Mouse (Mus musculus) colon, adult 2 months (tissue): ENCODE measurements around the gene Olfr1219. TPM values are rescaled to one million over a fixed set of nuclear protein-coding genes. Genes with fewer than 3 reads are reported as not detected.

Source experiments
- polyA plus RNA-seq: library from polyadenylated mRNA; depleted of rRNA; stranded (reverse); fragments of >200 nt; gene quantifications from 2 replicates; pipeline ENCODE4 v1.2.3, GENCODE M21; 2012; rRNA removed

Olfr1219 gene
- not detected in 2 replicates for polyA plus RNA-seq

DNA sequence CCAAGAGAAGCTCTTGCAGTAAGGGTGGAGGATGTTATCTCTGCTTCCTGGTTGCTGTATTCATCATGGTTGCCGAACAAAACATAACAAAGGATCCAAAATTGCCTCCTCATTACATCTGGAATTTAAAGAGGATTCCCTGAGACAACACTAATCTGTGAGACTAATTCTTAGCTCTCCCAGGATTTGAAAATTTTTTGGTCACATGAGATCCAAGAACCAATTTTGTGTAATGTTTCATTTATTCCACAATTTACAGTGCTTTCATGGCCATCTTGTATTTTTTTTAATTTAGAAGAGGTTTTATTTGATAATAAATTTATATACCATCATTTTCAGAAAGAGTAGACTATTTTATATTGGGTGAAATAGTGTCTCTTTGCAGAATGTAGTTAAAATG is at the start of gene Olfr1219:
Gene Olfr1219, minus strand, starts transcription at position 101 of the 400 bp plus-strand sequence.

DNA sequence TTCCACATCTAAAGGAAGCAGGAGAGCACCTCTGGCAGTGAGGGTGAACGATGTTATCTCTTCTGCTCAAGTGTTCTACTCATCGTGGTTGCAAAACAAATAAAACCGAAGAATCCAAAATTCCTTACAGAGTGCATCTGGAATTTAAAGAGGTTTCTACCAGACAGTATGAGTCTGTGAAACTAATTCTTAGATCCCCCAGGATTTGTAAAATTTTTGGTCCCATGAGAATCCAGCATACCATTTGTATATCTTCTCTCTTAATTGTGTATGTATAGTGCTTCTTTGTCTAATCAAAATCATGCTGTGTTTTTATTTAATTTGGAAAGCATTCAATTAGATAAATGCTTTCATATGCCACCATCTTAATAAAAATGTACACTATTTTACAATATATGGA is 49.6 kb upstream of the Olfr1219 start, which contains the start of gene Olfr1222:
Gene Olfr1222, minus strand, starts transcription at position 101 of the 400 bp plus-strand sequence.

DNA sequence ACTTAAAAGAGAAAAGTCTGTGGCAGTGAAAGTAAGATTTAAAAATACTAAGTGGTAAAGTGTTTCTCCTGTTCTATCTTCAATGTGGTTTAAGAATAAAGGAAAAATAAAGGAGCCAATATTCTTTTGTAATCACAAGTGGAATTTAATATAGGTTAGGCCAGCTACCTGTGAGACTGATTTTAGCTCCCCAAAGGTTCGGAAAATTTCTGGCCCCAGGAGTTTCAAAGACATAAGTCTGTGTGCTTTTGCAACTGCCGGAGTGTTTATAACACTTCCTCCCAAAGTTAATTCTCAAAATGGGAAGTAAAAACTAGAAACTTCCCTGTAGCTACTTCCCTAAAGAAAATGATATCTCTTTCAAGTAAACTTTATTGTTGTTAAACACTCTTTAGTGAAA is 33.9 kb upstream of the Olfr1219 start, which contains the start of gene Olfr1221:
Gene Olfr1221, minus strand, starts transcription at position 101 of the 400 bp plus-strand sequence.

DNA sequence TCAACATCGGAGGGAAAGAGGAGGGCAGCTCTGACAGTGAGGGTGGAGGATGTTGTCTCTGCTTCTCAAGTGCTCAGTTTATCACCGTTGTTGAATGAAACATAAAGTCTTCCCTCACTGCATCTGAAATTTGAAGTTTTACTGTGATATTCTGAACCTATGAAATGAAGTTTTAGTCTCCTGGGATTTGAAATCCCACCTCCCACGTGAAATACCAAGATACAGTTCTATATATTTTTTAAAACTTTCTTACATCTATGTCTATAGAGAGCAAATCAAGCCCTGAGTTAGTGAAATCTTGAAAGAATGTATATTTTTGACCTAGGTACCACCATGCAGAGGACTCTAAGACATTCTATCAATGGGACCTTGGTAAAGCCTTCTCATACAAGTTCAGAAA is 23.4 kb upstream of the Olfr1219 start, which contains the start of gene Olfr1220:
Gene Olfr1220, minus strand, starts transcription at position 101 of the 400 bp plus-strand sequence.

DNA sequence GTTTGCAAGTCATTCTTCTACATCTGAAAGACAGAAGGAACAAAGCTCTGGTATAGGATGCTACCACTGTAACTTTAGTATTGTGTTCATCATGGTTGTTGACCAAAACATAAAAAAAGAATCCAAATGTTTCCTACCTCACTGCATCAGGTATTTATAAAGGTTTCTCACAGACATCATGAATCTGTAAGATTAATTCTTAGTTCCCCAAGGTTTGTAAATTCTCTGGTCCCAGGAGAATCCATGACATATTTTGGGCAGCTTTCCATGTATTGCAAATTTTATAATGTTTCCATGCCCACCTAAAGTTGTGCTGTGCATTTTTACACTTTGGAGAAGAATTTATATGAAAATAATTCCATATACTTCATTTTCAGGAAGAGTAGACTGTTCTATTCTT is 22.2 kb downstream of the Olfr1219 start, which contains the start of gene Olfr1218:
Gene Olfr1218, minus strand, starts transcription at position 101 of the 400 bp plus-strand sequence.

DNA sequence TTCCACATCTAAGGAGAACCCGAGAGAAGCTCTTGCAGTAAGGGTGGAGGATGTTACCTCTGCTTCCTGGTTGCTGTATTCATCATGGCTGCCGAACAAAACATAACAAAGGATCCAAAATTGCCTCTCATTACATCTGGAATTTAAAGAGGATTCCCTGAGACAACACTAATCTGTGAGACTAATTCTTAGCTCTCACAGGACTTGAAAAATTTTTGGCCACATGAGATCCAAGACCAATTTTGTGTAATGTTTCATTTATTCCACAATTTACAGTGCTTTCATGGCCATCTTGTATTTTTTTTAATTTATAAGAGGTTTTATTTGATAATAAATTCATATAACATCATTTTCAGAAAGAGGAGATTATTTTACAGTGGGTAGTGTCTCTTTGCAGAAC is 51.3 kb downstream of the Olfr1219 start, which contains the start of gene Olfr1217:
Gene Olfr1217, minus strand, starts transcription at position 101 of the 400 bp plus-strand sequence.

Other genes with a start within 250 kb of the Olfr1219 start
- not detected in 2 replicates for gene Olfr1204, start 234.2 kb downstream of the Olfr1219 start, polyA plus RNA-seq
- not detected in 2 replicates for gene Olfr1206, start 220.3 kb downstream of the Olfr1219 start, polyA plus RNA-seq
- gene Olfr1208, start 181.2 kb downstream of the Olfr1219 start, polyA plus RNA-seq, result not detected in 2 replicates
- not detected in 2 replicates for gene Olfr1209, start 168.4 kb downstream of the Olfr1219 start, polyA plus RNA-seq
- gene Olfr1211, start 145.4 kb downstream of the Olfr1219 start, polyA plus RNA-seq, result not detected in 2 replicates
- not detected in 2 replicates for gene Olfr1212, start 129.5 kb downstream of the Olfr1219 start, polyA plus RNA-seq
- gene Gm13762, start 103.2 kb downstream of the Olfr1219 start, polyA plus RNA-seq, result not detected in 2 replicates
- gene Olfr1214, start 90.9 kb downstream of the Olfr1219 start, polyA plus RNA-seq, result not detected in 2 replicates
- not detected in 2 replicates for gene Olfr1215, start 76.5 kb downstream of the Olfr1219 start, polyA plus RNA-seq
- gene Olfr1216, start 65.2 kb downstream of the Olfr1219 start, polyA plus RNA-seq, result not detected in 2 replicates
- not detected in 2 replicates for gene Olfr1217, start 51.4 kb downstream of the Olfr1219 start, polyA plus RNA-seq
- gene Olfr1218, start 22.3 kb downstream of the Olfr1219 start, polyA plus RNA-seq, result not detected in 2 replicates
- not detected in 2 replicates for gene Olfr1220, start 23.3 kb upstream of the Olfr1219 start, polyA plus RNA-seq
- gene Olfr1221, start 33.8 kb upstream of the Olfr1219 start, polyA plus RNA-seq, result not detected in 2 replicates
- gene Olfr1222, start 49.5 kb upstream of the Olfr1219 start, polyA plus RNA-seq, result not detected in 2 replicates
- not detected in 2 replicates for gene Olfr1223, start 68.0 kb upstream of the Olfr1219 start, polyA plus RNA-seq
- not detected in 2 replicates for gene Olfr1224-ps1, start 80.6 kb upstream of the Olfr1219 start, polyA plus RNA-seq
- not detected in 2 replicates for gene Olfr1225, start 91.2 kb upstream of the Olfr1219 start, polyA plus RNA-seq
- gene Olfr1226, start 116.5 kb upstream of the Olfr1219 start, polyA plus RNA-seq, result not detected in 2 replicates
- not detected in 2 replicates for gene Olfr1228, start 170.5 kb upstream of the Olfr1219 start, polyA plus RNA-seq
- gene Olfr1229, start 204.5 kb upstream of the Olfr1219 start, polyA plus RNA-seq, result not detected in 2 replicates
- gene Olfr1230, start 213.8 kb upstream of the Olfr1219 start, polyA plus RNA-seq, result not detected in 2 replicates
- not detected in 2 replicates for gene Olfr1231, start 223.6 kb upstream of the Olfr1219 start, polyA plus RNA-seq
- gene Olfr1232, start 246.2 kb upstream of the Olfr1219 start, polyA plus RNA-seq, result not detected in 2 replicates